Mouse (Mus musculus) adrenal gland (tissue): Measurements from ENCODE around the gene Psma4.

Source experiments
- intact Hi-C: fragments of 180-260 bp; cut with DNase I; formaldehyde crosslinking; loops from one replicate; pipeline ENCODE4 v1.15.1; 2025

Gene Psma4

GRCm38 (mm10) chr9:54981291-54982191 lies 31.0 kb downstream of the Psma4 start:
- intact Hi-C loops, result no loop called here

GRCm38 (mm10) chr9:54982401-54982800 lies 31.8 kb downstream of the Psma4 start:
- intact Hi-C loops, result no loop called here

DNA sequence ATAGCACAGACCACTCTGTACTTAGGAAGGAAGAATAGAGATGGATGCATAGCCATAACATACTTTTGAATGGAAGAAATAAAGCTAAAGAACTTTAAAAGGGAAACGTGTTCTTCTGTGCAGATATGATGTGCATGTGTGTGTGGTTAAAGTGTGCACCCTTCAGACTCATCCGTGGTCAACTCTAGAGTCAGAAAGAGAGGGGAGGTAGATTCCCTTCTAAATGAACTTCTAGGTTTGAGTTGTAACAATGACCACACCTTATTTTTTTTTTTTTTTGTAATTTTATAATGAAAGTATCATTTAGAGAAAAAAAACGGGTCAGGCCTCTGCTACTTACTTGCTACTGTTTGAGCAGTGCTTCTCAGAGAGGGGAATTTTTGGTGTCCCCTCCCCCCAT lies 39.8 kb downstream of the Psma4 start:
- intact Hi-C loops, result no loop called here

DNA sequence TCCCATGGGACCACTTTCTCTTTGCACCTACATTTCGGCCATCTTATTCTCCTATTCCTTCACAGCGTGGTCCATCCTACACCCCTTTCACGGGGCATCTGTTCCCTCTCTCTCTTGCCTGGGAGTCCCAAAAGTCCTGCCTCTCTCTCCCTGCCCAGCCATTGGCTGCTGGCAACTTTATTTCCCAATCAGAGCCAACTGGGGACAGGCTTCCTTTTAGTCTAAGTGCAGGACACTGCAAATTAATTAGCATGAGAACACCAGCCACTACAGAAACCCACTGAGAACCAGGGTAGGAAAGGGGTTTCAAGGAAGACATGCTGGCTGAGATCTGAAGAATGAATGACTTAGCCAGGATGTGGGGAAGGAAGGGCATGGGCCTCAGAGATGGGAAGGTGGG lies 43.8 kb downstream of the Psma4 start:
- intact Hi-C loops, result no loop called here

DNA sequence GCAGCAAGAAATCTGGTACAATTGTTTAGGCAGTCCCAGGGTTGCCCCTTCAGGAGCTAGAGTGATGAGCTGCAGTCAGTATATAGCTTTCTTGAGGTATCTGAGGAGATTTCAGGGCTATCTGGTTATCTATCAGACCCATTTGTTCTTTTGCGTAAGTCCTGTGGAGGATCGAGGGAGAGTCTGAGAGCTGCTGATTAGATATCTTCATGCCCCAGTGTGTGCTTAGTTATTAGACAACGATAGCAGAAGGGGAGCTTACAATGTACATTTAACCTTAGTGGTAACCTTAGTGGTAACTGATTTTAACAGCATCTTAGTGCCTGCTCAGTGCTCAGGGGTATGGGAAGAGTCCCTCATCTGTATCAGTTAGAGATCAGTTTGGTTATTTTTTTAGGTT lies 45.1 kb downstream of the Psma4 start:
- intact Hi-C loops, result no loop called here

DNA sequence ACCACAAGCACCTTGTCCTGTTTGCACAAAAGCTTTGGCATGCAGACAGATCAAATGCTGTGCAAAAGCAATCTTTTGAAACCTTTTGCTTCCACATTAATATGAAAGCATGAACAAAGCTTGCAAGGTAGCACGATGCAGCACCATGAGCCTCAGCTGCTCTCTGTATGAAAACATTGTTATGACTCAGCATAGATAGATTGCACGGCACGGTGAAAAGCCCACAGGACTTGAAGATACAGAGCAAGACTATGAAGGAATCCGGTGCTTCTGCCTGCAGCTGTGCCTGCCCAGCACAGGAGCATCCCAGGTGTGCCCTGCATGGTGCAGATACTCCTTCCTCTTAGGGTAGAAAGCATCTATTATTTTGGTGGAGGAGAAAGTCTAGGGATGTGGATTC lies 53.0 kb downstream of the Psma4 start:
- intact Hi-C loops, result no loop called here
